Mouse (Mus musculus): ENCODE data around the gene Prss21.

DNA sequence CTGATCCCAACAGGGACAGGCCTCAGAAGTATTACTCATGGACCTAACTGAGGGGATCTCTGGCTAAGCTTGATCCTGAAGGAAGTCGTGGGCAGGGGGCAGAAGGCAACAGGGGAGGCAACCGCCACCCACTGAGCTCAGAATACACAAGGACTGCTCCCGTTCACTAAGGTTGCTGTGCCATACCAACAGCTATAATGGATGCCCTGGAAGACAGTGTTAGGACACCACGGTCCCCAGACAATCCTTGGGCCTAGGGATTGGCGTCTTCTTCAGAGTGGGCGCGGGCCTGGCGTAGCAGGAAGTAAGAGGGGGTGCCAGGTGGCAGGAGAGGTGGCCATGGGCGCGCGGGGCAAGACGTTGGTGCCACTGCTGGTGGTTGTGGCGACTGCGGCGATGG is at the start of gene Prss21:
- no peak for TF ChIP-seq POLR2A (IDR thresholded peaks at IDR 0.05; ENCODE audit: insufficient read depth, low read depth, low read length)
- TF ChIP-seq CTCF (IDR thresholded peaks at IDR 0.05; ENCODE audit: insufficient read depth, low read depth, low read length), result no peak

All from olfactory bulb, adult 2 months (tissue).